Mouse (Mus musculus): ENCODE data around the gene Rps16.

DNA sequence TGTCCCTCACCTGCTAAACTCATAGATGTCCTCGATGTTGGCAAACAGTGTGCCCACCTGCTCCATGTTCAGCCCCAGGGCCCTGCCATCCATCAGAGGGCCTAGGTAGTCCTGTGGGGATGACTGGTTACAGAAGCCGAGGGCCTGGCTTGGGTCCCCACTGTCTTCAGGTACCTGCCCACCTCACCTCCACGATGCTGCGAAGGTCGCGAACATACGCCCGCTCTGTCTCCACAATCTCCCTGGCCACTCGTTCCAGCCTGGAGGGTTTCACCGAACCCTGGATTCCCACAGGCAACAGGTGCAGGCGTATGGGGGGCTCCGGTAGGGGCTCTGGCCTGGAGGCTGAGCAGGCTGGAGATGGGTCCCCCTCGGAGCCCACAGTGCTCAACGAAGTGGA lies 19.6 kb downstream of the Rps16 start:
- TF ChIP-seq CTCF (IDR thresholded peaks at IDR 0.05; ENCODE audit: control insufficient read depth, insufficient read depth, insufficient read length) (no peak), CEBPB (IDR thresholded peaks at IDR 0.05; ENCODE audit: low read depth) (no peak), USF1 (IDR thresholded peaks at IDR 0.05; ENCODE audit: low read depth) (no peak), MYOG (IDR thresholded peaks at IDR 0.05; ENCODE audit: control insufficient read depth, extremely low read depth, insufficient read length) (no peak)
